Mouse (Mus musculus) CH12.LX (cell line): ENCODE measurements at regions not wholly inside any gene's neighbourhood (a gene's known extent, or its start where the extent isn't known, plus 50 kb on each side); places are given as distances from the start of the nearest gene placed in this dataset.

Experiments
- BHLHE40 ChIP-seq: IDR thresholded peaks from 2 replicates; pipeline ENCODE4 v1.6.1; 2011; ENCODE audit warnings: mild to moderate bottlenecking, low read depth, low read length, improper control_type of control experiment
- CTCF ChIP-seq, 2 experiments: IDR thresholded peaks in 1 of 2; conservative IDR thresholded peaks in 1 of 2; 2 replicates each; pipeline ENCODE4 v1.5.1; 2011 to 2012; ENCODE audit warnings: low read depth in 2 of 2, low read length in 2 of 2, improper control_type of control experiment in 1 of 2, inconsistent platforms in 1 of 2, mild to moderate bottlenecking in 1 of 2, moderate library complexity in 1 of 2
- EP300 ChIP-seq: IDR thresholded peaks from 2 replicates; pipeline ENCODE4 v1.6.1; 2011; ENCODE audit warnings: low read length, improper control_type of control experiment
- JUND ChIP-seq: conservative IDR thresholded peaks from 2 replicates; pipeline ENCODE4 v1.6.1; 2011; ENCODE audit warnings: low read depth, low read length, improper control_type of control experiment
- MAFK ChIP-seq: IDR thresholded peaks from 2 replicates; pipeline ENCODE4 v1.6.1; 2011; ENCODE audit warnings: low read length, improper control_type of control experiment; ENCODE audit not compliant: insufficient replicate concordance
- MAX ChIP-seq: IDR thresholded peaks from 2 replicates; pipeline ENCODE4 v1.6.1; 2011; ENCODE audit warnings: low read length, improper control_type of control experiment
- MEF2A ChIP-seq: IDR thresholded peaks from 2 replicates; pipeline ENCODE4 v1.6.1; 2014; ENCODE audit warnings: low read depth, mild to moderate bottlenecking, inconsistent platforms, low read length, improper control_type of control experiment, borderline replicate concordance
- PAX5 ChIP-seq: IDR thresholded peaks from 2 replicates; pipeline ENCODE4 v1.6.1; 2012; ENCODE audit warnings: low read length, inconsistent platforms, mixed read lengths
- POLR2AphosphoS2 ChIP-seq: IDR thresholded peaks from 2 replicates; pipeline ENCODE4 v1.6.1; 2011; ENCODE audit warnings: low read depth, low read length, improper control_type of control experiment
- RAD21 ChIP-seq: IDR thresholded peaks from 2 replicates; pipeline ENCODE4 v1.6.1; 2011; ENCODE audit warnings: low read depth, mild to moderate bottlenecking, low read length, improper control_type of control experiment, moderate library complexity
- TBP ChIP-seq: conservative IDR thresholded peaks from 2 replicates; pipeline ENCODE4 v1.6.1; 2011; ENCODE audit warnings: low read depth, low read length, improper control_type of control experiment
- UBTF ChIP-seq: IDR thresholded peaks from 2 replicates; pipeline ENCODE4 v1.6.1; 2012; ENCODE audit warnings: low read depth, mild to moderate bottlenecking, inconsistent platforms, low read length, improper control_type of control experiment, moderate library complexity
- USF1 ChIP-seq: IDR thresholded peaks from 2 replicates; pipeline ENCODE4 v1.6.1; 2014; ENCODE audit warnings: low read depth, mild to moderate bottlenecking, inconsistent platforms, low read length, improper control_type of control experiment
- ZKSCAN1 ChIP-seq: IDR thresholded peaks from 2 replicates; pipeline ENCODE4 v1.6.1; 2012; ENCODE audit warnings: low read depth, inconsistent platforms, low read length, improper control_type of control experiment, borderline replicate concordance

DNA sequence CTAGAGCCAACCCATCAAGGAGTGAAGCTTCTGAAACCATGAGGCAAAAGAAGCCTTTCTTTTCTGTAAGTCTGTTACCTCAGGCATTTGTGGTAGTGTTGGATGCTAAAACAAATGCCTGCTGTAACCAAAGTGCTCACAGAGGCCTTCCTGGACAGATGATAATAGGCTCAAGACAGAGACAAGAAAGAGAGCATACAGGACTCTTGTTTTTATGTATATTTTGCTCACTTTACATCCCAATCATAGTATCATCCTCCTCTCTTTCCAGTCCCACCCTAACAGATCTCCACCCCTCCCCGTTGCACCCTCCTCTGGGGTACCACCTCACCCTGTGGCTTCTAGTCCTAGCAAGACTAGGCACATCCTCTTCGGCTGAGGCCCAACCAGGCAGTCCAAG, 262.7 kb downstream of the Lurap1l start:
- TF ChIP-seq MAX = no peak
- no peak for TF ChIP-seq CTCF (conservative IDR thresholded peaks at IDR 0.05 in 1 of 2, IDR thresholded peaks at IDR 0.05 in 1 of 2; ENCODE audit: low read depth in 2 of 2, low read length in 2 of 2)
- no peak for TF ChIP-seq EP300
- no peak for TF ChIP-seq BHLHE40
- TF ChIP-seq RAD21 = no peak
- TF ChIP-seq PAX5 = no peak
- TF ChIP-seq JUND = no peak
- no peak for TF ChIP-seq MEF2A
- no peak for TF ChIP-seq TBP
- no peak for TF ChIP-seq ZKSCAN1
- no peak for TF ChIP-seq UBTF
- no peak for TF ChIP-seq MAFK
- TF ChIP-seq POLR2AphosphoS2 = no peak
- TF ChIP-seq USF1 = no peak
